Mouse (Mus musculus): ENCODE measurements around the gene Vps13d. TPM values are rescaled to one million over a fixed set of nuclear protein-coding genes. Genes with fewer than 3 reads are reported as not detected.

Gene Vps13d
- total RNA-seq, 2 experiments from 2014 or later: 67.7 to 68.9 TPM

- DNase-seq: no peak
These were observed 258.1 kb downstream of the Vps13d start for GRCm38 (mm10) chr4:144936563-144937154.

GRCm38 (mm10) chr4:144934501-144934900, 260.3 kb downstream of the Vps13d start:
- no peak for DNase-seq

- no peak for DNase-seq
These were observed 263.6 kb downstream of the Vps13d start for GRCm38 (mm10) chr4:144931167-144931566.

GRCm38 (mm10) chr4:144930366-144930765, 264.4 kb downstream of the Vps13d start:
- DNase-seq: peak; percentile 91

GRCm38 (mm10) chr4:144929811-144930221, 265.0 kb downstream of the Vps13d start:
- DNase-seq: peak; percentile 80

GRCm38 (mm10) chr4:144928693-144929436, 265.9 kb downstream of the Vps13d start:
- DNase-seq: no peak

Other genes starting within 250 kb of the Vps13d start
- gene Tnfrsf1b, start 51.9 kb upstream of the Vps13d start, total RNA-seq (2021): 1 to 10 TPM; 4.5 to 5.0 TPM
- gene Tnfrsf8, start 120.2 kb upstream of the Vps13d start, total RNA-seq (2021): under 1 TPM; 0.19 to 0.23 TPM

Data from heart, postnatal 4 days (tissue).